Mouse (Mus musculus) embryonic facial prominence, embryonic 12.5 days (tissue): ENCODE results near the gene Wfikkn1. TPM values are rescaled to one million over a fixed set of nuclear protein-coding genes. Genes with fewer than 3 reads are reported as not detected.

Experiments
- ATAC-seq: fragments of 200-750 bp; cut with Nextera tagmentation; 2 replicates; pipeline ENCODE4 v1.8.0; 2017; ENCODE audit not compliant: insufficient number of reproducible peaks, insufficient read depth, low FRiP score, low TSS enrichment
- H3K27ac ChIP-seq: fragments of 300-500 bp; sonication (generic); 2 replicates; pipeline ENCODE4 v1.5.1; 2016; ENCODE audit warnings: mild to moderate bottlenecking
- H3K27me3 ChIP-seq: fragments of 300-500 bp; sonication (generic); 2 replicates; pipeline ENCODE4 v1.6.1; 2016; ENCODE audit warnings: mild to moderate bottlenecking, moderate library complexity
- H3K36me3 ChIP-seq: fragments of 300-500 bp; sonication (generic); 2 replicates; pipeline ENCODE4 v1.6.1; 2016; ENCODE audit warnings: mild to moderate bottlenecking
- H3K4me1 ChIP-seq: fragments of 300-500 bp; sonication (generic); 2 replicates; pipeline ENCODE4 v1.6.1; 2016
- H3K4me2 ChIP-seq: fragments of 300-500 bp; sonication (generic); replicated peaks from 2 replicates; pipeline ENCODE4 v1.6.1; 2016; ENCODE audit warnings: mild to moderate bottlenecking, moderate library complexity
- H3K4me3 ChIP-seq: fragments of 300-500 bp; sonication (generic); 2 replicates; pipeline ENCODE4 v1.5.1; 2016; ENCODE audit warnings: mild to moderate bottlenecking
- H3K9ac ChIP-seq: fragments of 300-500 bp; sonication (generic); 2 replicates; pipeline ENCODE4 v1.6.1; 2016; ENCODE audit warnings: mild to moderate bottlenecking, moderate library complexity
- H3K9me3 ChIP-seq: fragments of 300-500 bp; sonication (generic); 2 replicates; pipeline ENCODE4 v1.6.1; 2016; ENCODE audit warnings: mild to moderate bottlenecking, moderate library complexity
- WGBS: fragments of 180-500 bp; shearing (Covaris S2); methylation state at CpG from one replicate; pipeline ENCODE4 v1.1.7; 2016; 5-methylcytosine and 5-hydroxymethylcytosine counted together
- polyA plus RNA-seq: library from polyadenylated mRNA; unstranded; fragments of >200 nt; fragmentation: Nextera tagmentation; extraction: Ambion mirVana; gene quantifications from 2 replicates; pipeline ENCODE4 v1.2.1, GENCODE M21; 2016

The Wfikkn1 gene
- polyA plus RNA-seq, 1 experiment from 2014 or later: 0.45 TPM

DNA sequence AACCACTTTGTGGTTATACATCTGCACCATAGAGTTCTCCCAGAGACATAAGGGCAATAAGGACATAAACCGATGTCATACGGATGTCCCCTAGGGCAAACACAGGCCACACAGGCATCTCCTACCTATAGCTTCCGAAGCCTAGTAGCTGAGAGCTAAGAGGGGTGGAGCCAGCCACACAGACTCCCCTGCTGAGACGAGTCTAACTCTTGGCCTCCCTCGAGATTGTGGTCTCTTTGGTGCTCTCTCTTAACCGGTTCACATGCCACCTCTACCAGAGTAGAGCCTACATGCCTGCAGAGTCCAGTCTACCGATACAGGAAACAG lies 13.2 kb downstream of the Wfikkn1 start:
- Histone ChIP-seq H3K9ac (no peak overlapping the region), H3K27ac (no peak overlapping the region), H3K4me3 (peak overlapping the region; percentile 67), H3K4me2 (peak overlapping the region; percentile 87), H3K9me3 (no peaks in the 10 kb centered on the region), H3K27me3 (no peaks in the 10 kb centered on the region), H3K4me1 (peaks cover 14% of the 10 kb centered on the region), H3K36me3 (no peaks in the 10 kb centered on the region)
- WGBS: 13% methylated on average over 7 of the region's 7 CpGs
- no peak for ATAC-seq

DNA sequence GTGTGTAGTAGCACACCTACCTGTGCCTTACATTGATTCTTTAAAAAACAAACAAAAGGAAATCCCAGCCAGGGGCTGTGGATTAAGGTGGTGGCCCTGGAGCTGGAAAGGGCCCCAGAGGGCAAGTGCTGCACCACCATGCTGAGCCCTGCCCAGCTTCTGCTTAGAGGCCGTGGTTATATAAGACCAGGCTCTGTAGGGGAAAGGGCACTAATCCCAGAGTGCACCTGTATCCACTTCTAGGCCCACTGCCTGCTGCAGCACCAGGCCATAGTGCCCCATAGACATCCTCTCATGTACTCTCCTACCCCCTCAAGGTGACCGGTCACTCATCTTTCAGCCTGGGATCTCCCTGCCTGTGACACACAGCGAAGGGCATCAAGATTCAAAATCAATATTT lies 14.5 kb downstream of the Wfikkn1 start:
- no peaks in the 10 kb centered on the region for H3K9me3 ChIP-seq
- peaks cover 21% of the 10 kb centered on the region for H3K4me1 ChIP-seq
- no peak overlapping the region for H3K9ac ChIP-seq
- ATAC-seq: no peak
- no peaks in the 10 kb centered on the region for H3K36me3 ChIP-seq
- H3K4me2 ChIP-seq: no peak overlapping the region
- H3K4me3 ChIP-seq: no peak overlapping the region
- WGBS: 90% methylated on average over 3 of the region's 3 CpGs
- no peak overlapping the region for H3K27ac ChIP-seq
- no peaks in the 10 kb centered on the region for H3K27me3 ChIP-seq

DNA sequence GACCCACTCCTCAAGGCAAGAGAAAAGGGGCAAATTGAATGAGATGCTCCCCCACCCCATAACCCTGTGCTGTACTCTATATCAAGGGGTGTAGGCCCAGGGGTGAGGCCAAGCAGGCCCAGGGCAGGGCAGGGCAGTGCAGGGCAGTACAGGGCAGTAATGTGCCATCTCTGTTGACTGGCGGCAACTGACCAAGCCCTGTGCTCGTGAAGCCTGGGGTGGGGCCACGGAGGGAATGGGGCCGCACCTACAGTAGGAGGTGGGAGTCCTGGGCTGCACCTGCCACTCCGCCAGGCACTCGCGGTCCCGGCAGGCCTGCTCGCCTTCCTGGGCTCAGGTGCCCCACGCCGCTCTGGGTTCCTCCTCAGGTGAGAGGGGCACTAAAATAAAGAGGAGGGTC lies 15.4 kb downstream of the Wfikkn1 start:
- H3K27ac ChIP-seq: no peak overlapping the region
- peaks cover 28% of the 10 kb centered on the region for H3K4me1 ChIP-seq
- H3K9ac ChIP-seq: no peak overlapping the region
- H3K27me3 ChIP-seq: no peaks in the 10 kb centered on the region
- H3K4me3 ChIP-seq: no peak overlapping the region
- no peaks in the 10 kb centered on the region for H3K36me3 ChIP-seq
- no peak overlapping the region for H3K4me2 ChIP-seq
- WGBS: 90% methylated on average over 11 of the region's 11 CpGs
- no peak for ATAC-seq
- H3K9me3 ChIP-seq: no peaks in the 10 kb centered on the region

DNA sequence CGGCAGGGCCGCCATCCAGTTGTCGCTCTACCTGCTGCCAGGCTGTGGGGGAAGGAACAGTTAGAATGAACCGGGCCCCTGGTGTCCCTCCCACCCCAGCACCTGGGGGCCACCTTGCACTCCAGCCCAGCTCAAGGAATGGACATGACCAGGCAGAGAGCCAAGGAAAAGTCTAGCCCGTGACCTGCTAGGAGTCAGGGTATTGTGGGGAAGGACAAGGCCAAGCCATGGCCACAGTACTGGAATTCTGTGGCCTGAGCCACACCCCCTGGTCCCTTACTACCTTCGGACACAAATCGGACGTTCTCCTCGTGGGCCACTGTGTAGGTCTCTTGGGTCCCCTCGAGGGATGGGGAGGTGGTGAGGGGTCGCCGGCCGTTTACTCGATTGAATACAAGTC lies 16.3 kb downstream of the Wfikkn1 start:
- 88% methylated on average over 14 of the region's 14 CpGs for WGBS
- Histone ChIP-seq H3K4me2 (no peak overlapping the region), H3K27me3 (no peaks in the 10 kb centered on the region), H3K4me1 (peaks cover 31% of the 10 kb centered on the region), H3K9ac (no peak overlapping the region), H3K27ac (no peak overlapping the region), H3K9me3 (no peaks in the 10 kb centered on the region), H3K4me3 (no peak overlapping the region), H3K36me3 (no peaks in the 10 kb centered on the region)
- no peak for ATAC-seq

DNA sequence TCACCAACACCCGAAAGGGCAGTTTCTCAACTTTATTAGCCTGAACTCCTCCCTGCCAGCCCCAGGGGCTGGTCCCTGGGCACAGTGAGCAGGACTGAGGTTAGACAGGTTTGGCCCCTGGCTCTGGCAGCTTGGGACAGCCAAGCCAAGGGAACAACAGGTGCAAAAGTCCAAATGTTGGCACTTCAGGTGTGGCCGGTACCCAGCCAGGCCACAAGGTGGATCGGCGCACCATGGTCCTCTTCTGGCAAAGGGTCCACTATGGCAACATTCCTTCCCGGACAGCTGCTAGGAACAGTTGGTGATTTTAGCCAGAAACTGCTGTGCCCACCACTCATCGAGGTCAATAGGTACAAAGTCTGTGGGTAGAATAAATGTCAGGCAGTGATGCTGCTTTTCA lies 17.0 kb downstream of the Wfikkn1 start:
- no peak overlapping the region for H3K4me3 ChIP-seq
- H3K9ac ChIP-seq: no peak overlapping the region
- H3K4me2 ChIP-seq: no peak overlapping the region
- no peaks in the 10 kb centered on the region for H3K27me3 ChIP-seq
- peaks cover 27% of the 10 kb centered on the region for H3K4me1 ChIP-seq
- ATAC-seq: no peak
- H3K36me3 ChIP-seq: no peaks in the 10 kb centered on the region
- no peaks in the 10 kb centered on the region for H3K9me3 ChIP-seq
- H3K27ac ChIP-seq: no peak overlapping the region
- 90% methylated on average over 6 of the region's 6 CpGs for WGBS

DNA sequence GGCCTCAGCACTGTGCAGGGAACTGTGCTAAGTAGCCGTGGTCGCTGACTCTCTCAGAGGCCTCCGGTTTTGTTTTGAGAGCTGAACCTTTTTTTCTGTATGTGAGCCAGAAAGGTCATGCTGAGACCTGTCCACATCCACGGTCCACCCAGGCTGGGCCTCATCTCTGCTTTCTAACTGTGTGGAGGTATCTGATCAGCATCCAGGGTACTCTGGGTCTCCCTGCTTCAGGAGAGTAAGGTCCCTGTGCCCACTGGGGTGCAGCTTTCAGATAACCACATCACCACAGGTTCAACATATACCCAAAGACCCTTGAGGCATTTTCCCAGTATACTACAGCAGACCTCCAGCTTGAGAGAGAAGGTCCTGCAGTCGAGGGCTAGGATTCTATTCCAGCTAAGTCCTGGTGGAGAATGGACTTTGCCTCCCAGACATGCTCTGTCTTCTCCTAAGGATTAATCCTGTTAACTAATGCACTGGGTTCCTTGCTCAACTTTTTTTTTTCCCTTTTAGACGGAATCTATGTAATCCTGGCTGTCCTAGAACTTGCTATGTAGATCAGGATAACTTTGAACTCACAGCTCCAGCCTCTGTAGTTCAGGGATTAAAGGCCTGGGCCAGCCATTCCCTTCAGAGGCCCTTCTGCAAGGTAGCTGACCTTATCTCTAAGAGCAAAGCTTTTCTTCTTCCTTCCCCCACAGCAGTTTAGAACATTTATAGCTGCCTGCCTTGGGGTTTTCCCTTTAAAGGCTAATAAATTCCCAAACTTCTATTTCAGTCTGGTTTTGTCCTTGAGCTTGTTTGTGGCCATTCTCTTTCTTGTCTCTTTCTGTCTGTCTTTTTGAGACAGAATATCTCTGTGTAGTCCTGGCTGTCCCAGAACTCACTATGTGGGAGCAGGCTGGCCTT lies 18.7 kb downstream of the Wfikkn1 start:
- no peak for ATAC-seq
- 14% methylated on average over 6 of the region's 6 CpGs for WGBS
- Histone ChIP-seq H3K4me2 (peak overlapping the region; percentile 89), H3K9me3 (no peaks in the 10 kb centered on the region), H3K36me3 (no peaks in the 10 kb centered on the region), H3K27ac (peak overlapping the region; percentile 86), H3K4me1 (peaks cover 17% of the 10 kb centered on the region), H3K27me3 (no peaks in the 10 kb centered on the region), H3K4me3 (peak overlapping the region; percentile 72), H3K9ac (peak overlapping the region; percentile 82)

DNA sequence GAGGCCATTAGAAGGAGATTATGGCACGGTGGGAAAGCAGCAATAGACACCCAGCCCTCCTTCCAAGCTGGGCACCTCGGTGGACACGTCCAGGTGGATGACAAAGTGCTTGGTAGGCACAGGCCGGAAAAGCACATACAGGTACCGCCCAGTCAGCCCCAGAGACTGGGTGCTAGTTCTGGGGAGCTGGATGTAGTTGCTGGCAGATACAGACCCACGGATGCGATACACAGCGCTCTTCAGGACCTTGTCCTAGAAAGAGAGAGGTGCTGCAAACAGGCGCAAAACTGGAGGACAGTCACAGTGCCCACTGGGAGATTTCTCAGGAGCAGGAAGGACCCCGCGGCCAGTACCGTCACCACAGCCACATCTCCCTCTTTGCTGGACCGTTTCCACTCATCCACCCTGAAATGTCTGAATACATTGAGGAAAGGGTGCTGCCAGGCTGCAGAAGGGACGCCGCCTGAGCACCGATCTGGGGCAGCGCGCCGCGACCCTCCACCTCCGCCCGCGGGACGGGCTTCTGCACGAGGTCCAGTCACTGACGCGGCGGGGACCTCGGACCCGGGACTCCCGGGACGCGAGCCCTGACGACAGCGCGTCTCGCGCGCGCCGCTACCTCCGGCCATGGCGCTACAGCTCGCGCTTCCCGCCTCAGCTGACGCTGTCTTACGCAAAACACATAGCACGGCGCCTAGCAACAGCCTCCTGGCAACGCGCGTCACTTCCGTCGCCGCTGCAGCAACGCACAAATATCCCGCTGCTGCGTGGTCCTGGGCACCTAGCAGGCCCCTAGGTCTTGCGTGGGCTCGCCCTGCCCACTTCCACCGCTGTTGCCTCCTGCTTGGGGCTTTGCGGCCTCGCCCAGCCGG lies 19.6 kb downstream of the Wfikkn1 start, which contains the start of gene Wdr90:
Gene Wdr90, minus strand, starts transcription at position 670 of the 872 bp plus-strand sequence.
- Histone ChIP-seq H3K9me3 (no peaks in the 10 kb centered on the region), H3K4me1 (peaks cover 17% of the 10 kb centered on the region), H3K36me3 (no peaks in the 10 kb centered on the region), H3K27ac (peak within 1 kb of the TSS; percentile 86), H3K9ac (peak within 1 kb of the TSS; percentile 82), H3K27me3 (no peaks in the 10 kb centered on the region), H3K4me2 (peak within 1 kb of the TSS; percentile 89), H3K4me3 (peak within 1 kb of the TSS; percentile 72)
- peak; percentile 75 for ATAC-seq
- 3% methylated on average over 65 of the region's 65 CpGs for WGBS

DNA sequence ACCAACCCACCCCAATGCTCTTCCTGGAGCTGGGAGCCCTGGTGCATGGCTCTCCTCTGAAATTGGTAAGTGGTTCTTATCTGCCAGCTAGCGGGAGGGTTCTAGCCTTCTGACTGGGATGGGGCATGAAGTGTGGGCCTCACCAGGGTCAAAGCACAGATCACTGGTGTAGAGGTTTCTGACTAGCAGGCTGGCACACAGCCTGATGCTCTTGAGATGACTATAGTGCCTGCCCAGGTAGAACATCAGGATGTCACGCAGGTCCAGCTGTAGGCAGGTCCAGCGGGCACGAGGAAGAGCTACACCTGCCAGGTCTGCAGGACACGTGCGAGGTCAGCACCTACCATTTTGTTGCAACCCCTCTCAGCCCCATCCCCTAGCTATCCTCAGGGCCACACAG lies 20.4 kb downstream of the Wfikkn1 start:
- 88% methylated on average over 6 of the region's 6 CpGs for WGBS
- peak overlapping the region; percentile 72; the same call in 1 of the 2 replicates for H3K4me3 ChIP-seq
- H3K4me2 ChIP-seq: peak overlapping the region; percentile 89
- peaks cover 8% of the 10 kb centered on the region for H3K36me3 ChIP-seq
- no peaks in the 10 kb centered on the region for H3K27me3 ChIP-seq
- peaks cover 17% of the 10 kb centered on the region for H3K4me1 ChIP-seq
- no peaks in the 10 kb centered on the region for H3K9me3 ChIP-seq
- H3K27ac ChIP-seq: no peak overlapping the region
- H3K9ac ChIP-seq: peak overlapping the region; percentile 82; the same call in 1 of the 2 replicates
- ATAC-seq: no peak

DNA sequence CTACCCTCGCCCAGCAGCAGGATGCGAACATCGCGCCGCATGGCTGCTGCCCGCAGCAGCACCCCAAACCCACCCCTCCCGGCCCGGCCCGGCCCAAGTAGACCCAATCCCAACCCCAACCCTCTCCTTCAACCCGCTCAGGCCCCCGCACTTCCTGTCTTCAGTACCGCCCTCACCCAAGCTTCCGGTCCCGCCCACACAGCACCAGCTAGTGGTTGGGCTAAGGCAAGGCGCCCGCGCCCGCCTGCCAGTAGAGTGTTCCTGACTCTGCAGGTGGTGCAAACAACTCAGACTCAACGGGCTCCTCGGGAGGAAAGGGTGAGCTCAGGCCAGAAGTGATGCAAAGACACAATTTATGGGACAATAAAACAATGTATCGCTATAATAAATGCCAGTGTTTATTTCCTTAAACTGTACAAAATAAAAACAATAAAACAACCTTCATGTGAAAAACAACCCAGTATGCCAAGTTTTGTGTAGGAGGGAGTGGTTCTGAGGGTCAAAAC lies 36.2 kb downstream of the Wfikkn1 start, which contains the start of gene Rhot2:
Gene Rhot2, minus strand, starts transcription at position 456 of the 506 bp plus-strand sequence.
- WGBS: 1% methylated on average over 21 of the region's 21 CpGs
- H3K36me3 ChIP-seq: peaks cover 56% of the 10 kb centered on the region
- peak within 1 kb of the TSS; percentile 82 for H3K27ac ChIP-seq

DNA sequence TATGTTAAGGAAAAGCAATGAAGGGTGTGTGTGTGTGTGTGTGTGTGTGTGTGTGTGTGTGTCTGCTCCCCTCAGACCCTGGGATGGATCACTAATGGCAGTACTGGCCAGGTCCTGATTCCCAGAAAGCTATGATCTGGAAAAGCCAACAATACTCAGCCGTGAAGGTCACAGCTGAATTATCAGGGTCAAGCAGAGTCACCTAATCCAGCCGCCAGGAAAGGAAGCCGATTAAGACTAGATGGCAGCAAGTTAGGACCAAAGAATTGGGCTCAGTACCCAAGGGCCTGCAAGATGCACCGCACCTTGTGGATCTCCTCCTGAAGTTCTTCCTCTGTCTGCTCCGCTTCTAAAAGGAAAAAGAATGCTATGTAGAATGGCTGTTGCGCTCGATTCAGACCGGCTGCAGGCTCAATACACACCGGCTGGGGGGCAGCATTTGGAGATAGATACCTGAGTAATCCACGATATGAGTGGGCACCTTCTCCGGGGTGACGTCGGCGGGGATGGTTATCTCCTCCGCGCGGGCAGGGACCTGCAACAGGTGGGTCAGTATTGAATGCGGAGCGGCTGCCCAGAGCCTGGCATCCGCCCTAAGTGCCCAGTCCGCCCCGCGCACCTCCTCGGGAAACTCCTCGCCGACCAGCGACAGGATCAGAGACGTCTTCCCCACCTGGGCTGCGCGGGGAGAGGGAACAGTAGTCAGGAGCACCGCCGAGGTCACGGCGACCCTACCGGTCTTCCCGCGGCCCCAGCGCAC lies 36.8 kb downstream of the Wfikkn1 start:
- H3K4me2 ChIP-seq: peak overlapping the region; percentile 91
- peaks cover 58% of the 10 kb centered on the region for H3K36me3 ChIP-seq
- 2% methylated on average over 38 of the region's 38 CpGs for WGBS
- peak overlapping the region; percentile 82 for H3K27ac ChIP-seq
- H3K27me3 ChIP-seq: no peaks in the 10 kb centered on the region
- H3K4me1 ChIP-seq: peaks cover 11% of the 10 kb centered on the region
- no peaks in the 10 kb centered on the region for H3K9me3 ChIP-seq
- H3K9ac ChIP-seq: peak overlapping the region; percentile 91
- H3K4me3 ChIP-seq: peak overlapping the region; percentile 85
- ATAC-seq: 0 out of 2 replicates have a peak, but pooled peaks have one; percentile 4

More for the DNA sequence above, 36.2 kb downstream of the Wfikkn1 start, which contains the start of gene Rhot2:
- H3K9me3 ChIP-seq: no peaks in the 10 kb centered on the region
- H3K9ac ChIP-seq: peak within 1 kb of the TSS; percentile 91
- no peaks in the 10 kb centered on the region for H3K27me3 ChIP-seq
- H3K4me2 ChIP-seq: peak within 1 kb of the TSS; percentile 91
- H3K4me3 ChIP-seq: peak within 1 kb of the TSS; percentile 85
- peaks cover 11% of the 10 kb centered on the region for H3K4me1 ChIP-seq
- ATAC-seq: peak; percentile 90

DNA sequence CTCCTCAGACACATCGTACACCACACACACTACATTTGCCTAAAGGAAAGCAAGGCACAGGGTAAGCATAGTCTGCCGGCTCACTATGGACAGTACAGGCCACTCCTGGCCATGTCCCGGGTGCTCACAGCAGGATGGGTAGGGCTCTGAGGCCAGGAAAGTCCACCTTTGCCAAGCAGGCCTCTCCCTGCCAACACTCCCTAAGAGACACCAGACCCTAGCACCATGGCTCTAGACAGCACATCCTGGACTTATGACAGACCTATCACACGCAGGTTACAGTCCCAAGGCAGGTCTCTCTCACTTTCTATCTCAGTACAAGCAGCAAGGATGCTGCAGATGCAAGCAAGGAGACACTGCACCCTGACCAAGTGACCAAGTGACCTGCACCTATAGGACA lies 37.5 kb downstream of the Wfikkn1 start:
- Histone ChIP-seq H3K9me3 (no peaks in the 10 kb centered on the region), H3K4me2 (peak overlapping the region; percentile 91), H3K27me3 (no peaks in the 10 kb centered on the region), H3K4me3 (peak overlapping the region; percentile 85), H3K36me3 (peaks cover 59% of the 10 kb centered on the region), H3K27ac (no peak overlapping the region; the same call in 1 of the 2 replicates), H3K9ac (peak overlapping the region; percentile 91), H3K4me1 (peaks cover 11% of the 10 kb centered on the region)
- WGBS: 91% methylated on average over 4 of the region's 4 CpGs
- ATAC-seq: no peak
